Mouse (Mus musculus) c-Kit-positive CD71-negative TER-119-negative erythroid progenitor cells, embryonic 14.5 days (primary cell): Measurements from ENCODE around the gene Pcx.
A peak's percentile ranks its signal among the peaks of the same experiment; 100 is the strongest.

Experiments
- DNase-seq: peaks from one replicate; pipeline ENCODE4 v3.0.0-alpha.2; 2013; ENCODE audit warnings: low read depth

Pcx gene

DNA sequence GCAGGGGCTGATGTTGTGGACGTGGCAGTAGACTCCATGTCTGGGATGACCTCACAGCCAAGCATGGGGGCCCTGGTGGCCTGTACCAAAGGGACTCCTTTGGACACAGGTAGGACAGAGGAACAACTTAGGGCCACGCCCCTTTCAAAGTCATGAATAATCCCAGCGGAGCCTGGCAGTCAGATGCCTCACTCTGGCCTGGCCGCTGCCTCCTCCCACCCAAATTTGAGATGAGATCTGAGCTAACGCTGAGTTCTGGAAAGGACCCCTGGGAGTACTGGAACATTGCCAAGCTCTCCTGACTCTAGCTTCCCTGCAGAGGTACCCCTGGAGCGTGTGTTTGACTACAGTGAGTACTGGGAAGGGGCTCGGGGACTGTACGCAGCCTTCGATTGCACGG lies 109.2 kb downstream of the Pcx start:
- DNase-seq: no peak

DNA sequence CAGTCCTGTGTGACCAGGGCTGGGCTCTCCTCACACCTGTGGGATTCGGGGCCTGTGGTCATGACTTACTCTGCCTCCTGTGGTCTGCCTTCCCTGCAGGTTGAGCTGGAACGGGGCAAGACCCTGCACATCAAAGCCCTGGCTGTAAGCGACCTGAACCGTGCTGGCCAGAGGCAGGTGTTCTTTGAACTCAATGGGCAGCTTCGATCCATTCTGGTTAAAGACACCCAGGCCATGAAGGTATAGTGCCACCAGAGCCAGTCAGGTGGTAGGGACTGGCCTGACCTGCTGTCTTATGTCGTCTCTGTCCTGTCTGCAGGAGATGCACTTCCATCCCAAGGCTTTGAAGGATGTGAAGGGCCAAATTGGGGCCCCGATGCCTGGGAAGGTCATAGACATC lies 110.4 kb downstream of the Pcx start:
- no peak for DNase-seq

DNA sequence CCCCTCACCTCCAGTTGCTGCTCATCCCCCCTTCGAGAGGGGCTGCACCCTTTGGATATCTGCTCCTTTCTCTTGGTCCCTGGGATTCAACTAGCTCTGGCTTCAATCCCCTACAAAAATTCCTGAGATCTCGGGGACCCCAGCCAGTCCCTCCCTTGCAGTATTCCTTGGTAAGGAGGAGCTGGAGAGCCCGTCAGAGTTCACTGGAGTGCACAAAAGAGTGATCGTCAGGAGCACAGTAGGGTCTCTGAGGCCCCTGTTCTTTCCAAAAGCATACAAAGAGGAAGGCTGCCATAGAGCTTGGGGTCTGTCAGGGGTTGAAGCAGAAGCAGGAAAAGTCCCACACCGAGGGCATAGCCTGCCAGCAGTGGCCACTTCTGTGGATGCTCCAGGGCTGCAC lies 112.5 kb downstream of the Pcx start:
- DNase-seq: no peak

DNA sequence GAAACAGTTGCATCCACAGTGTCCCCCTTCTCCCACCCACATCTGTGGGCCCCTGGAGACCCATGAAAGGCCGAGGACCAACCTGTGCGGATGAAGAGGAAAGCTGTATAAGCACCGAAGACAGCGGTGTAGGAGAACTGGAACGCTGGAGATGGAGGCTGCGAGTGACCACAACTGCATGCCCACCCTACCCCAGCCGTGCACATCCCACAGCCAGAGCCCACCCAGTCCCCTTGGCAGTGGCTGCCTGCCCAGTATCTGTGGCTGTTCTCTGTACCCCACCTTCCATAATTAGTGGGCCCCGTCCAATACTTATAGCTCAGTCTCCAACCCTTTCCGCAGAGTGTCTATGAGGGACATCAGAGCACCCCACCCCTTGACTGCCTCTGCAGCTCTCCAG lies 113.1 kb downstream of the Pcx start:
- no peak for DNase-seq

DNA sequence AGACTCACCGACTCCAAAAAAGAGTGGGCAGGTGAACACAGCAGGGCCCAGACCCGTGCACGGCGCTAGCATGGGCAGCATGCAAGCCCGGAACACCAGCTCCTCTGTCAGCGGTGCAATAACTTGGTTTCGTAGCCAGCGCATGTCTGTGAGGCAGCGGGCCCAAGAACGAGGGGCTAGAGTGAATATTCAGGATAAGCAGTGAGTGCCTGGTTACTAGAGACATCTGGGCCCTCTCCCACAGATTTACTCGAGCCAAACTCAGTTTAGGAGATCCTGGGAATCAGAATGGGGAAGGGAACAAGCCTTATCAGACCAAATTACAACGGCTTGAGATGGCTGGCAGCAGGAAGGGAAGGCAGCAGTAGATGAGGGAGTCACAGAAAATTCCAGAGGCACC lies 113.7 kb downstream of the Pcx start:
- DNase-seq: no peak

DNA sequence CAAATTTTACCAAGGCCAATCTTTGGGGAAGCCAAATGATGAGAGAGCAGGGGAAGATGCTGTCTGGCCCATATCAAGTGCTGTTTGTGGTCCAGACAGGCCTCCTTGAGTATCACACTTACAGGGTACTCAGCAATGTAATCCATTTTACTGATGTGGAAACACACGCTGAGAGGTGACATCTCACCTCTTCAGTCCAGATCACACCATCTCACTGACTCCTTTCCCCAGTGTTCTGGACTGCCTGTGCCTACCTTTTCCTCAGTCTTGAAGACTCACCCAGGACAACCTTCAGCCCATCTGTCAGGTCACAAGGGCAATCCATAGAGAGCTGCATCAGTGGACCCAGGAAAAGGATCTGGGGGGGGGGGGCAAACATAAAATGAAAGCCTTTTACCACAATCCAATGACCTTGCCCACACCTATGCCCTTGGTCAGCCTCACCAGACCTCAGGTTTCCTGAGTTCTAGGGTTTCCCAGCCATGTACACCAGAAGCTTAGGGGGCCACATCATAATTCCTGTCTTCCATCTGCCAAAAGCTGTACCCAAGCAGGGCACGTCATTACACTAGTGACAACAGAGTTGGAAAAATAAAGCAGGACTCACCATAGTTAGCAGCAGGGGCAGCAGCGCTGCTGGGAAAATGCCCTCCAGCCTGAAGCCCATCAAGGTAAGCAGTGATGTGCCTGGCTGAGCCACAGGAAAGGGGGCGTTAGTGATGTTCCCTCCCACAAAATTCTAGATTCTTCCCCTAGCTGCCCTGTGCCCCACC lies 114.3 kb downstream of the Pcx start:
- no peak for DNase-seq

DNA sequence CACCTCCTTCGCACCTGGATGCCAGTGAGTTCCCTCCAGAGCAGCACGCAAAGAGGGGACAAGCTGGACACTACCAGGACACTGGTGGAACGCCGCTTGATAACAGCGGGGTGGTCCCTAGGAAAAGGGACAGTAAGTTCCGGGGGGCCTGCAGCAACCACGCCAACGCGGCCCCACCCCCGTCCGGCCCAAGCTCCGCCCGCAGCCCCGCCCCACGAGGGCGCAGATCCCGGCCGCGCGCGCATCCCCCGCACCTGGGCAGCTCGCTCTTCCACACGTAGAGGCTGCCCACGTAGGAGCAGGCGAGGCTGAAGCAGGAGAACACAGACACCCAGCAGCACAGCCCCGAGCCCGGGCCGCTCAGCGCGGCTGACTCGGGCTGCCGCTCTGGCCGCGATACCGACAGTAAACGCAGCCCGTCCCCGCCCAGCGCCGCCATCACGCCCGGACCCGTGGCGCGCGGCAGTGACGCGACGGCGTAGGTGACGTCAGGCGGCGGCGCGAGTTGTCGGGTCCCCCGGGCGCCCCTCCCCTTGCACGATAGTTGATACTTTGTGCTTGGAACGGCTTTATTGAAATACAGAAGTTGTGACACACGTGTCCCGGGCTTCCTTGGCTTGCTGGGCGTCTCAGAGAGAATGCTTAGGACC lies 115.0 kb downstream of the Pcx start, which contains the start of gene Rce1:
Gene Rce1 (minus strand): TSS at position 463 of the 650 bp plus-strand sequence.
- DNase-seq: peak; percentile 86

DNA sequence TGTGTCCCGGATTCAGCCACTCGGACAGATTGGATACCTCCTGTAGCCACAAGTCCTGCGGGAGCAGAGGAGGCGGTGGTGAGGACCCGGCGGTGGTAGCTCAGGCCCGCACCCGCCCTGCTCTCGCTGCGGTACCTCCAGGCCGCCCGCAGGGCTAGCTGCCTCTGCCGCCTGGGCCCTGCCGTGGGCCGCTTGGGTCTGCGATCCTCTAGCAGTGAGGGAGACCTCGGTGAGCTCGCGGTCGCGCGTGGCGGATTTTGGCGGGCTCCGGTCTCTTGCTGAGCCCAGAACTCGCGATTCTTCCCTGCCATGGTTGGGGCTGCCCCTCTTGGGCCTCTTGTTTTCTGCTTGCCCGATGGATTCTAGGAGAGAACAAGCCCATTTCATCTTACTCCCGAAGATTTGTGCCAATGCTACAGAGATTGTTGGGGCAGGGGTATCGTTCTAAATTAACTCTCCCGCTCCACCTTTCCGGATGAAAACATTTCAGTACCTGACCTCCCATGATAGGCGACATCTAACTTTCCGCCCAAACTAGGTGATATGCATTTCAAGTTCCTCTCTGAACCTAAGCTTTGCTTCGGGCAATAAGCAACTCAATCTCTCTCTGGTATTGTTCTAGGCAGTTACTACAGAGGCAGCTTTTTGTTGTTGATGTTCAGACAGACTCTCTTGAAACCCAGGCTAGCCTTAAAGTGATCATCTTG lies 115.7 kb downstream of the Pcx start:
- DNase-seq: no peak

DNA sequence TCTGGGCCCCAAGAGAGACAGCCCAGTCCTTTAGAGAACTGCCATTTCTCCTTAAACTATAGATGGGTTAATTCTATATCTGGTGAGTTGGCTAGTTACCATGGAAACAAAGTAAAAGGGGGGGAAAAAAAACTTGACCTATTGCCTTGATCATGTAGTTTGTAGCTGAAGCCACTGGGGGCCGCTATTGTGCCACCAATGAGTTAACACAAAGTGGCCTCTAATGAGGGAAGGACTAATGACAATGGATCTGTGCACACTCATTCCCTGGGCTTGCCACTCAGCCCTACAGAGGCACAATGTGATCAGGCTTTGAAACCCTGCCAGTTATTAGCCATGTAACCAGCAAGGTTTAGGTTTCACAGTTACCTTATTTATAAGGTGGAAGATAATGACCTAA lies 118.5 kb downstream of the Pcx start:
- peak; percentile 72 for DNase-seq

DNA sequence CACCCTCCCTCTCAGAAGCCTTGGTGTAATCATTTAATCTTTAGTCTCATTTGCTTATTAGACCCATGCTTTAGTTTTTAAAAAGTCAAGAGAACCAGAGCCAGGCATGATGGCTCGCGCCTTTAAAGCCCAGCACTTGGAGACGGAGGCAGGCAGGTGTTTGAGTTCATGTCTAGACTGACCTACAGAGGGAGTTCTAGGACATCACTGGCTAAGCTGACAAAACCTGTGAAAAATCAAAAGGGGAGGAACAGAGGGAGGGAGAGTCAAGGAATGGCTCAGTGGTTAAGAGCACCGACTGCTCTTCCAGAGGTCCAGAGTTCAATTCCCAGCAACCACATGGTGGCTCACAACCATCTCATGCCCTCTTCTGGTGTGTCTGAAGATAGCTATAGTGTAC lies 125.7 kb downstream of the Pcx start:
- no peak for DNase-seq

DNA sequence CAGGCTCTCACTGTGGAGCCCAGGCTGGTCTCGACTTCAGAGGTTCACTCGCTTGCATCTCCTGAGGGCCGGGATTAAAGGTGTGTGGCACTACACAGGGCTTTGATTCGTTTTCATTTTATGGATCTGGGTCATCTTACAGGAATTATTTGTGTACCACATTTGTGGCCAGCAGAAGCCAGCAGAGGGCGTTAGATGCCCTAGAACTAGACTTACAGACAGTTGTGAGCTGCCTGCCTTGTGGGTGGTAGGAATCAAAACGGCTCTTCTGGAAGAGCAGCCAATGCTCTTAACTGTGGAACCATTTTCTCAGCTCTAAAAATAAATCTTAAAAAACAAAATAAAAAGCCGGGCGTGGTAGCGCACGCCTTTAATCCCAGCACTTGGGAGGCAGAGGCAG lies 134.0 kb downstream of the Pcx start:
- no peak for DNase-seq

DNA sequence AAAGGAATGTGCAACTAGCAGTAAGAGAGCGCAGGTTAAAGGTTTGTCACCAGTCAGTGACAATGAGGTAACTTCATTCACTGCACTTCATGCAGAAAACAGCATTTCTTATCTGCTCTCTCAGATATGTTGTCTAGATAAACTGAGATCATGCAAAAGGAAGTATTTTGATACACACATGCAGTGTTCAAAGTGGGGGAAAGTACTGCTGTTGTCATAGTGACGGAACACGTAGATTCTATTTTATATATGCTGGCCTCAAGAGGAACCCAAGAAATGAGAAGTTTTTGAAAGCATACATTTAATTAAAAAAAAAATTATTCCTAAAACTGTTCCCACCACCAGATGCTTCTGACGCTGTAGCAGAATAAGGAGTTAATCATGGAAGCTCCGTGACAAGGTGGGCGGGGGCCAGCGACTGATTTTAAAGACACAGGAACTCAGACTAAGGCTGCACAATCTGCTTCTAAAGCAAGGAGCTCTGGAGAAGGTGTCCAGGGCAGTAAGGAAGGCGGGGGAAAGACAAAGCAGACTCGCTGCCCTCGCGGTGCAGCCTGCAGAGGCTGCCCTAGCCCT lies 136.7 kb downstream of the Pcx start:
- DNase-seq: no peak

DNA sequence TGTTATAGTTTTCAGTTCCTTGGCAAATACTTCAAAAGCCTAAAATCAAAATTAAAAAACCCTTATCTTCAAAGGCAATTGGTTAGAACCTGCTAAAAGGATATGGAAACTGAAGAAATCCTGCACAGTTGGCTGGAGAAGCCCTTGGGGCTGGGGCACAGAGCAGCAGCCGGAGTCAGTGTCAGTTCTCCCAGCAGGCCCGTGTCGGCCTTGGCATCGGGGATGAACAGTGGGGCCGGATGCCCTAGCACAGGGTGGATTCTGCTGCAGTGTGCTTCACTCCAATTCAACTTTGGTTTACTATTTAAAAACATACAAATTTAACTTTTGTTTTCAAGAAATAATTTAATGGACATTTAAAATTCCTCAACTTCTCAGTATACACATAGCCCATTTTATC lies 147.9 kb downstream of the Pcx start:
- no peak for DNase-seq

DNA sequence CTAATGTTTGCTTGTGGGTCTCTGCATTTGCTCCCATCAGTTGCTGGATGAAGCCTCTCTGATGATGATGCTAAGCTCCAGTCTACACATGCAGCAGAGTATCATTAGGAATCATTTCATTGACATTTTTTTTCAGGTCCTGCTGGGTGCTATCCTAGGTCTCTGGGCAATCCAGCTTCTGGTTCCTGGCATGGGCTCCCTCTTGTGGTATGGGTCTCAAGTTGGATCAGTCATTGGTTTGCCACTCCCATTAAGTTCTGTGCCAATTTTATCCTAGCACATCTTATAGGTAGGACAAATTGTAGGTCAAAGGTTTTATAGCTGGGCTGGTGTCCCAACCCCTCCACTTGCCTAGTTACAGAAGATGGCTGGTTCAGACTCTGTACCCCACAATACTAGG lies 156.5 kb downstream of the Pcx start:
- no peak for DNase-seq

DNA sequence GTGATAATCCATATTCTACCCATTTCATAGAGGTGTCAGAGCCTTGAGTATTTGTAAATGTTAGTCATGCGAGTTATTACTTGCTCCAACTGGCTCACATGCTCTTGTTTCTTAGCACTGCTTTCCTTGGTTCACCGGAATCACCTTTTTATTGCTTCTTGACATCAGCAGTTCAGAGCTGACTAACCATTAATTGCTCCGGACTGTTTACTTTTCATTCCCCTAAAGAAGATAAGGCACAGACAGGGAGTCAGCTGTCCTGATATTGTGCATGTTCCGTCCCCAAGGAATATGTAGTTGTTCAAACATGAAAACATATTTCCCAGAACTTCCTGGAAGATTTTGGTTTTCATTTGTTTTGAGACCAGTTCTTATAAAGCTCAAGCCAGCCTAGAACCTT lies 160.5 kb downstream of the Pcx start:
- no peak for DNase-seq
